Mouse (Mus musculus) telencephalon, adult 2 months (tissue): ENCODE results near the gene Hc.

ENCODE experiments used
- DNase-seq: peaks from one replicate; pipeline ENCODE4 v3.0.0-alpha.2; 2011; ENCODE audit warnings: low read depth, low spot score

Hc gene

DNA sequence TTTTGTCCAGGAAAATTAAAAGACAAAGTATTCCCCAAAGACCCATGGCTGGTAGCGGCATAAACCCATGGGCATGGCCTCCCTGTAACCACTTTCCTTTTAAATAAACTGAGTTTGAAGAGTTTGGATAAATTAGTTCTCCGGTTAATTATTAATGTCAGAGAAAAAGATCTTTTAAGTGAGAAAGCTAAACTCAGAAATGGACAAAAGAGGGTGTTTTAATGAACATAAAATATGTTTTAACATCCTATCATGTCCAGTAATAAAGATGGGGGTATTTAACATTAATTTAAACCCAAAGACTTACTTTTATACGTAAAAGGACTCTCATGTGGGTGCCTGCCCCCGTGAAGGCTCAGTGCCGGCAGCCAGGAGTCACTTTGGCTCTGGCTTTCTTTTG lies at the start of gene Hc:
Gene Hc (minus strand): TSS at position 101 of the 400 bp plus-strand sequence.
- no peak for DNase-seq

- DNase-seq = no peak
Measured at GRCm38 (mm10) chr2:35110521-35110920, 49.3 kb upstream of the Hc start.

- no peak for DNase-seq
Measured at GRCm38 (mm10) chr2:35109924-35110304, 48.7 kb upstream of the Hc start.

DNA sequence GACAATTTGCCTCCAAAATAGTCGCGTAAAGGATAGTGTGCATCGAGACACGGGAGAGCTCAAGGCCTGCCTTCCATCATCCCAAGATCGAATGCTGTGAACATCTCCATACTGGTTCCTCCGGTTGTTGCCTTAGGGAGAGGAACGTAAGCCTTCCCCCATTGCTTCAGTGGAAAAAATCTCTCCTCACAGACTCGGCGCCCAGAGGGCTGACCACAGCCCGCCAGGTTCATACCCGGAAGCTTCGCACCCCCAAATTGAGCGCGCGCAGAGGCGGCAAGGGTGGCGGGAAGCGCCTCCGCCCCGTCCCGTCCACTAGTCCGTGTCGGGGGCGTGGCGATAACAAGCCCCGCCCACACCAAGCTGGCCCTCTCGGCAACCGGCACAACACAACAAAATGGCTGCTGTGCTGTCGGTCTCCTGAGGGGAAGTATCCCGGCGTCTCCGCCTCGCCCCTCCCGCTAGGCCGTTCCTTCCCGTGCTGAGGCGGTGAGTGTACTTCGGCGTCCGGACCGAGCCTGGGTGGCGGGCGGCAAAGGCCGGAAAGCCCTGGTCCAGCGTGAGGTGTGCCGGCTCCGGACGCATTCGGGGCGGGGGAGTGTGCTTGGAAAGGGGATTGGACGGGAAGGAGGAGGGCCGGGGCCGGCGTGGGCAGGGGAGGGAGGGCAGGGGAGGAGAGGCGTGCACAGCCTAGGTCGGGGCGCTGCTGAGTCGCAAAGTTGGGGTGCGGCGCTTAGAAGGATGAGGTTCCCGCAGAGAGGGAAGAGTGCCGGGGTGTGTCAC lies 48.1 kb upstream of the Hc start, which contains the start of gene Cntrl:
Gene Cntrl (plus strand): TSS at position 352 of the 783 bp plus-strand sequence.
- peak; percentile 81 for DNase-seq

DNA sequence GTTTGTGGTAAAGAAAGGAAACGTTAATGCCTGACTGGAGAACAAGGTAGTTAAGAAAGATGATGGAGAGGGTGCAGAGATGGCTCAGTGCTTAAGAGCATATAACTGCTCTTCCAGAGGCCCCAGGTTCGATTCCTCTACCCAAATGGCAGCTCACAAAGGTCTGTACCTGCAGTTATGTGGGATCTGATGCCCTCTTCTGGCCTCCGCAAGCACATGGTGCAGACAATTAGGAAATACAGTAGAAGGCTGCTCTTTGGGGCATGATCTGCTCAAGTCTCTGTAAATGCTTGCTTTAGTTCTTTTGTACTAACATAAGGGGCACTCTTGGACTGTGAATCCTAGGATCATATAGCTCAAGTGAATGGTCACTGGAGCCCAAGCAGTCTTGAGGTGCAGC lies 47.5 kb upstream of the Hc start:
- DNase-seq = peak; percentile 54

DNA sequence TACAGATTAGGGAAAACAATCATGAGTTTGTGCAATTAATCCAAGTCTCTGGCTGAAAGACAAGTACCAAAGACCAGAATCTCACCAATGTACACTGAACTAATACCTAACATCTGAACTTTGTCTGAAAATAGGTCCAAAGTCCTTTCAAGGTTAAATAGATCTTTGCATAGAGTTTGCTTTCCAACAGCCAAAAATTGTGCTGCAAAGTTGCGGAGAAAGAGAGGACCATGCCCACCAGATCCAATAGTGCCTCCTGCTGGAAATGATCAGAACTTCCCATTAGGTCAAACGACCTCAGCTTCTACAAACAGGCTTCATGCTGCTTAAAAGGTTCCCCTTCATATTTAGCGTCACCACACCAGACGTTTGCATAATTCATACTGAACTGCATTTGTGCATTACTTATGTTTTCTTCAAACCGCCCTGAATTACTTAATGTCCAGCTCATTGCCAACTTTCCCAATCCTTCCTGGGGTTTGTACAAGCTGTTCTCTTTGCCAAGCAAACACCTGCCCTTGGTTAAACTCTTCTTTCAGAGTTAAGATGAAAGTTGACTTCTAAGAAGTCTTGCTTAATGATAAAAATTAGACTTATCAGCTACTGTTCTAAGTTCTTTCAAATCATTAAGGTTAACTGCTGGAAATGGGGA lies 46.9 kb upstream of the Hc start:
- DNase-seq = no peak

DNA sequence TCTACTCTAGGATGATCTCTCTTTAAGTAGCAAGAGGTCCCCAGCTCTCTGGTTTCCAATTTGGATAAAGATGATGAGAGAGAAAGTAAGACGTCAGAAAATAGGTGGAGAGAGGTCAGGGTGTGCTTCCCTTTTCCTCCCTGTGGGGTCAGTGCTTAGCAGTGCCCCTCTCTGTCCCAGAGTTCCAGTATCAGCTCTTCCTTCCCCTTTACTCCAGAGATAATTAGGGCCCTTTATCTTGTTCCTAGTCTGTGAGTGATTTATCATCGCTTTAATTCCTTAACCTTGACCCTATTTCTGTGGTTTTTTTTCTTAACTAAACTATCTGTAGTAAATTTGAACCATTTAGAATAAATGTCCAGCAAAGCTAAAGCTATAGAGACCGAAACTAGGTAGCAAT lies 43.6 kb upstream of the Hc start:
- DNase-seq = no peak

DNA sequence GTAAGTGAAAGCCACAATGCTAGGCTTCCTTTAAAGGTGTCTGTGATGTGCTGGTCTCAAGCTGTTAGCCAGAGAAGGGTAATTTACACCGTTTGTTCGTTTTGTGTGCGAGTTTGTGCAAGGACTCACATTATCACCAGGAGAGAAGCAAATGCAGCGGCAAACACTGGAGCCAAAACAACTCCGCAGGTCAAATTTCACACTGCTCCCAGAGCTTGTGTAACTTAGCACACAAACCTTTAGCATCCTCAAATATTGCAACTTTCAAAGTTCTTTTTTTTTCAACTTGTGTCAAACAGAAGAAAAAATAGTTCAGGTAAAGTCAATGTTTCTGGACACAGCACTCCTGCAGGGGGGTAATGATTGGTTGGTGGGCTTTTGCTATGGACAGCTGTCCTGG lies 42.3 kb upstream of the Hc start:
- DNase-seq = no peak

GRCm38 (mm10) chr2:35102777-35103176 lies 41.5 kb upstream of the Hc start:
- DNase-seq = no peak

GRCm38 (mm10) chr2:35101443-35101842 lies 40.2 kb upstream of the Hc start, which contains the start of gene AI182371:
Gene AI182371, minus strand, starts transcription at chr2:35101543.
- DNase-seq = no peak

DNA sequence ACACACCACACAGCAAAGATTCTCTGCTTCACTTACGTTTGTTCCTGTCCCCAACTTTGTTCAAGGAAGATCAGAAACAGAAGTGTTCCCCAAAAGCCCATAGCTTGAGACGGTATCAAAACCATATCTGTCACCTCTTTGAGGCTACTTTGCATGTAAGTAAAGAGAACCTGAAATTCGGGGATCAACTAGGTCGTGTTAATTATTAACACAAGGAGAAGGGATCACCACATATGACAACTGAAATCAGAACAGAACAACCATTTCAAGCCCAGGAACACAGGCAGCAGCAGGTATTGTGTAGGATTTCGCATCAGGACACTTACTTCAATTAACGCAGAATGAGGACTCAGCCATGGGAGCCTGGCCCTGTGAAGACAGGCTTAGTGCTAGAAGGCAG lies 39.3 kb upstream of the Hc start:
- no peak for DNase-seq

DNA sequence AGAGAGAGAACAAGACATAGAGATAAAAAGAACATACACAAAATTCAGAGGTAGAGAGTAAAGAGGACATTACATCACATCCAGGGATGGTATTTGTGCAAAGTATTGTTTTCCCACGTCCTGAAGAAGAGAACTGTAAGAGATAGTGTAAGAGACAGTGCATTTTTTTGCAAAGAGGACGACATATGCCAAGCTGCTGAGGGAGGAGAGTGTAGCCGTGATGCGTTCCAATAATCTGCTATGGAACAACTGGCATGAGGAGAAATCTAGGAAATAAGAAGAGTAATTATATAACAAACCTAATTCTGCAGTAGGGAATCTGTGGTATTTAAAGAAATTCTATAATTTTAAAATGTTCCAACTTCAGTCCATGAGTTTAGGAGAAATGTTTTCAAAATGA lies 26.2 kb upstream of the Hc start:
- DNase-seq = peak; percentile 77

GRCm38 (mm10) chr2:35079166-35079565 lies 17.9 kb upstream of the Hc start:
- DNase-seq = no peak

DNA sequence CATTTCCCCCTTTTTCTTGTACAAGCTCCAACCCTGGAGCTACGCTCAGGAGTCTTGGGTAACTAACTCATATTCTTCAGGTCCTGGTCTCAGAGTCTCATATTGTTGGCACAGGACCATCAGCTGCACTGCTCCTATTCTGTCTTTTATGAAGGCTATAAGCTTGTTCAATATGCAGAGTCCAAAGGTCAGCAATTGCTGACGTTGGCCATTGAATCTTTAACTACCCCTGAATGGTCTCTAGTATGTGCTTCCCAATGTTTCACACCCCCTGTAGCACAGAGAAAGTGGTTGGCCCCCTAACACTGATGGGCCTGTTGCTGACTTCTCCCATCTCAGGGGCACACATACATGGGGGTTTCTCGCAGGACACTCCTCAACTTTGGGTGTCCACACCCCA lies 13.1 kb upstream of the Hc start:
- no peak for DNase-seq

- DNase-seq = peak; percentile 13
Measured at GRCm38 (mm10) chr2:35072547-35072946, 11.3 kb upstream of the Hc start.

DNA sequence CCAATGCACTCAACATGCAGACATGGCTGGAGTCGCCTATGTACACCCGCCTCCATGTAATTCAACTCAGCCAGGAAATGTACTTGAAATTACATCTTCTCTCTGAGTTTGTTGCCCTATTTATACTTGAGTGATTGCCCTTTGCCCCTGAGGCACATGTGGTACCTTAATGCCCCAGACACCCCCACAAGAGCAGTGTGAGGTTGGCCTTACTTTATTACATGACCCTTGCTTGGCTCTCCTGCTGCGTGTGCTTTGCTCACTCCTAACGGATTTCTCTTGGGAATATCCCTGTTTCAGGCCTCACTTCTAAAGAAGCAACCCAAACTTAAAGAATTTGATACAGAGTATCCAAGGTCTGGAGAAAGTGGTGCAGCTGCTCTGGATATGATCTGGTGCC lies 9.0 kb upstream of the Hc start:
- no peak for DNase-seq

- DNase-seq = no peak
Measured at GRCm38 (mm10) chr2:35069124-35069523, 7.9 kb upstream of the Hc start.

DNA sequence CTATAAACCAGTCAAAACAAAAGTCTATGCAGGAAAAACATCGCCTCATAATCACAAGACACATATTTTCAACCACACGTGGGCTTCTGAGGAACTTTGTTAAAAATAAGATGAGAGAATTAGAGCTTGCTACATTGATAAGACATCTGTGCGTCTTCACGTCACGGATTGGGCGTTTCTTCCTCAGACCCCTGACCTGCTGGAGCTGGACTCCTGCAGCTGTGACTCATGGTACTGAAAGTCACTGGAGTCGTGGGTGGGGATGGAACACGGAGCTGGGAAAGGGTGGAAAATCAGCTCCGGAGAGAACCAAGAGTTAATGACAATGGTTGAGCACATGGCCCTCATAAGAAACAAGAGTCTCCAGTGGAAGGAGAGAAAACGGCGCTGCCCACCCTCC lies 5.9 kb upstream of the Hc start:
- DNase-seq = no peak

DNA sequence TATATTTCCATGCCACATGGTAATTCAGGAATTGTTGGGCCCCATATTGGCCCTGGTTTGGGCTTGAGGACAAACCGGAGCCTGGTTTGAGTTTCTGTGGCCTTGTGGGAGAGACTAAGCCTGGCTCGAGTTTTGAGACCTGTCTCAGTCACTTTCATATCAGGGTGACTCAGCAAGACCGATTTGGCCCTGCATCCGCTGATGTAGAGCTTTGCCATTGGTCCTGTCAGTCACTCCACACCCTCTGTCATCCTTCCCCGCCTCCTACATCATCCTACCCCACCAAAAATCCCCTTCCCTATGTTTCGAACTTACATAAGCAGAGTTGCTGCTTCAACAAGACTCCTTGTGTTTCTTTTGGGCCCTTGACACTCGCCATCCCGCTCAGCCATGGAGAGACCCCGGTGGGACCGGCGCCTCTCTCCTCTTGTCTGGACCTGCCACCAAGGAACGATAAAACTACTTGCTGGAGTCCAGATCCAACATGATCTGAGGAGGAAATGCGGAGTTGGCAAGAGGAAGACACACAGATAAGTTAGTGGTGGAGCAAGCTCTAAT lies 5.4 kb upstream of the Hc start:
- DNase-seq = no peak

GRCm38 (mm10) chr2:35063333-35064030 lies 2.2 kb upstream of the Hc start:
- no peak for DNase-seq

GRCm38 (mm10) chr2:35060897-35061296 lies 341 bp downstream of the Hc start:
- DNase-seq = no peak

GRCm38 (mm10) chr2:35060256-35060655 lies 982 bp downstream of the Hc start:
- DNase-seq = no peak
